Mouse (Mus musculus) gastrocnemius, postnatal 25 days (tissue): Measurements from ENCODE around the gene Car15. TPM values are rescaled to one million over a fixed set of nuclear protein-coding genes. Genes with fewer than 3 reads are reported as not detected.

Source experiments
- DNase-seq: peaks from one replicate; pipeline ENCODE4 v3.0.0; 2022
- total RNA-seq, 2 experiments: library from RNA; stranded (reverse); gene quantifications; 1 replicate in 1 of 2; 2 replicates in 1 of 2; pipeline ENCODE4 v1.2.3; 2021

The Car15 gene
- total RNA-seq, 2 experiments from 2014 or later, result 0.79 to 0.88 TPM

GRCm38 (mm10) chr16:17801777-17802455, 36.2 kb downstream of the Car15 start:
- no peak for DNase-seq

GRCm38 (mm10) chr16:17799584-17799983, 38.6 kb downstream of the Car15 start:
- DNase-seq, result no peak

- DNase-seq, result peak; percentile 73
Measured at GRCm38 (mm10) chr16:17798321-17799180, 39.6 kb downstream of the Car15 start.

GRCm38 (mm10) chr16:17797812-17798311, 40.3 kb downstream of the Car15 start:
- DNase-seq, result no peak

GRCm38 (mm10) chr16:17796971-17797811, 41.0 kb downstream of the Car15 start, which contains the start of gene Scarf2:
Gene Scarf2 (plus strand): TSS chr16:17797282.
- DNase-seq, result peak; percentile 72

DNA sequence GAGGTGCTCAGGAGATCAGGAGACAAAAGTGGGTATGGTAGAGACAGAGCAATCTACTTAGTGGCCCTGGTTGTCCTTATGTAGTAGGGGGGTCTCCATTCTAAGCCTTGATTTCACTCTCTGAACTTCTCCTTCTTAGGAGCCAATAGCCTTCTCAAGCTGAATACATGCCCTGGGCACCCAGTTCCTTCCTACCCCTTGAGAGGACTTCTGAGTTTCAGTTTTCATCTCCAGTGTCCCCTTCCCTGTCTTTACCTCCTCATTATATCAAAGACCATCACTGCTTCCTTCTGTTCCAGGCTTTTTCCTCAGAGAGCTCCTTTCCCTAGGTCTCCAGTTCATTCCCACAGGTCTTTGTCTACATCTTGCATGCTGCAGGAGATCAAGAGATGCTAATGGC, 41.6 kb downstream of the Car15 start:
- no peak for DNase-seq

DNA sequence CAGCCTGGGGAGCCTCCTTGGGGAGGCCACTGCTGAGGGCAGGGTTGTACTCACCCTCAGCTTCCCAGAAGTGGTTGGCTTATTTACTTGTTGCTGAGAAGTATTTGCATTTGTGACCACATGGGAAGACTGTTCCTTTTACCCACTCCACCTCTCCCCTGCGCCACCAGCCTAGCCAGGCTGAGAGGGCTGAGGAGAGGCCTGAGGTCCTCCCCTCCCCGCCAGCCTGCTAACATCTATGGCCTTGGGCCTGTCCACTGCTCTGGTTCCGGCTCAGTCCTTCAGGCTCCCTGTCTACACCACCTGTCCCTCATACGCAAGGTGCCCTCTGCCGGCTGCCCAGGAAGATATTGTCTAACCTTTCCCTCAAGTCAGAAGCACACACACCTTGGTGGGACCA, 42.5 kb downstream of the Car15 start:
- no peak for DNase-seq

- no peak for DNase-seq
Measured at GRCm38 (mm10) chr16:17794047-17794446, 44.1 kb downstream of the Car15 start.

GRCm38 (mm10) chr16:17792728-17793127, 45.4 kb downstream of the Car15 start:
- no peak for DNase-seq

DNA sequence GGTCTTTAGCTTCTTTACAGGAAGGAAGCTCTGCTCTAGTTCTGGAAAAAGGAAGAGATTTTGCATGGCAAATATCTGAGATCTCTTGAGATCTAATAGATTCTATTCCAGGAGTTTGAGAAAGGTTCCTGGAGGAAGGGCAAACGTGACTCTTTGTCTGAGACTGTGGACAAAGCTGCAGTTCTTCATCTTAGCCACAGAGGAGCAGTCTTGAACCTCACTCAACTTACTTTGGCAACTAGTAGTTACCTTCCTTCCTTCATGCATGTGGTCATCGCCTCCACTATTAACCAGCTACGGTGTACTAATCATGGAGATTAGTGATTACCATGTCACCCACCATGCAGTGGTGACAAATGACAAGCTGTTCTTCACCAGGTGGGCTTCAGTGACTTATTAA, 52.8 kb downstream of the Car15 start:
- no peak for DNase-seq

Other genes starting within 250 kb of the Car15 start
- gene Smpd4, start 219.0 kb downstream of the Car15 start, total RNA-seq, result 1 to 10 TPM; 7.5 to 9.0 TPM
- 1 to 10 TPM in 1 of 2 experiments, under 1 TPM in 1; 0.77 to 1.6 TPM for gene Ccdc74a, start 191.9 kb downstream of the Car15 start, total RNA-seq
- gene Med15, start 105.5 kb downstream of the Car15 start, total RNA-seq, result 10 to 100 TPM; 18.1 to 18.9 TPM
- 10 to 100 TPM; 15.4 to 18.8 TPM for gene Klhl22, start 78.7 kb downstream of the Car15 start, total RNA-seq
- gene Scarf2, start 41.1 kb downstream of the Car15 start, total RNA-seq, result 1 to 10 TPM; 4.7 to 5.4 TPM
- gene B830017H08Rik, start 5.2 kb downstream of the Car15 start, total RNA-seq, result not detected
- under 1 TPM in 1 of 2 experiments, not detected in 1; 0.16 TPM for gene Gm20518, start 53.3 kb upstream of the Car15 start, total RNA-seq
- gene Tssk1, start 55.9 kb upstream of the Car15 start, total RNA-seq, result under 1 TPM in 1 of 2 experiments, not detected in 1; 0.13 TPM
- 10 to 100 TPM; 23.0 to 24.7 TPM for gene Dgcr2, start 60.2 kb upstream of the Car15 start, total RNA-seq
- gene Tssk2, start 60.3 kb upstream of the Car15 start, total RNA-seq, result not detected
- 1 to 10 TPM; 5.1 to 6.1 TPM for gene Ess2, start 73.0 kb upstream of the Car15 start, total RNA-seq
- not detected for gene Gsc2, start 76.7 kb upstream of the Car15 start, total RNA-seq
- 10 to 100 TPM in 1 of 2 experiments, 1 to 10 TPM in 1; 2.6 to 10.0 TPM for gene Slc25a1, start 89.9 kb upstream of the Car15 start, total RNA-seq
- gene Vpreb2, start 142.1 kb upstream of the Car15 start, total RNA-seq, result not detected
- 10 to 100 TPM; 32.2 to 34.1 TPM for gene Dgcr6, start 214.5 kb upstream of the Car15 start, total RNA-seq